Mouse (Mus musculus) olfactory bulb, adult 2 months (tissue): Measurements from ENCODE around the gene Gm11127.
"Not testable (repeated sequence)": the region's sequence is repeated elsewhere in the genome, so short reads cannot be mapped to it uniquely, and the experiment has no call there.

Source experiments
- CTCF ChIP-seq: fragments of 200-500 bp; IDR thresholded peaks from 2 replicates; pipeline ENCODE4 v1.5.1; 2012; ENCODE audit warnings: low read depth, mild to moderate bottlenecking, low read length, moderate library complexity; ENCODE audit not compliant: insufficient read depth
- POLR2A ChIP-seq: fragments of 200-500 bp; IDR thresholded peaks from 2 replicates; pipeline ENCODE4 v1.6.1; 2012; ENCODE audit warnings: mild to moderate bottlenecking, low read depth, low read length, moderate library complexity; ENCODE audit not compliant: insufficient read depth

- not testable (repeated sequence) for TF ChIP-seq CTCF, POLR2A
These were observed 27.8 kb upstream of the Gm11127 start for GRCm38 (mm10) chr17:36085976-36086375.
